Mouse (Mus musculus): ENCODE measurements around the gene Iqgap2.

DNA sequence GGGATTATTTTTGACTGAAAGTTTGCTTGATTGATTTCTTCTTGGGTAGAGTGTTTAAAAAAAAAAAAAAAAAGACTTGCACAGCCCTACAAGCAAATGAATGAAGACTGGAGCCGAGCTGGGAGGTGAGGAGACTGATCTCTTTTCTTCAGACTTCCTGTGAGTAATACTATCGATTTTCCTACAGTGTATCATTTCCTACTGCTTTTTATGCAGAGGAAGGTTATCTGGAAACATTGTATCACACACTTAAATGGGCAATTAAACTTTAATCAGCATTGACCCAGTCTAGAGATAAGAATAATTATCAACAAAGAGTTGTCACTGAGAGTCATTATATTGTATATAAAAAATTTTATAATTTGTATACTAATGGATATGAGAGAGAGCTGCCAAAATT is 261.0 kb downstream of the Iqgap2 start:
- TF ChIP-seq GATA1 (IDR thresholded peaks at IDR 0.05; ENCODE audit: low read length) (no peak), TAL1 (IDR thresholded peaks at IDR 0.05; ENCODE audit: low read length) (no peak)
